8 mouse cellular contexts compared by ENCODE assay signal in the genomic region with DNA sequence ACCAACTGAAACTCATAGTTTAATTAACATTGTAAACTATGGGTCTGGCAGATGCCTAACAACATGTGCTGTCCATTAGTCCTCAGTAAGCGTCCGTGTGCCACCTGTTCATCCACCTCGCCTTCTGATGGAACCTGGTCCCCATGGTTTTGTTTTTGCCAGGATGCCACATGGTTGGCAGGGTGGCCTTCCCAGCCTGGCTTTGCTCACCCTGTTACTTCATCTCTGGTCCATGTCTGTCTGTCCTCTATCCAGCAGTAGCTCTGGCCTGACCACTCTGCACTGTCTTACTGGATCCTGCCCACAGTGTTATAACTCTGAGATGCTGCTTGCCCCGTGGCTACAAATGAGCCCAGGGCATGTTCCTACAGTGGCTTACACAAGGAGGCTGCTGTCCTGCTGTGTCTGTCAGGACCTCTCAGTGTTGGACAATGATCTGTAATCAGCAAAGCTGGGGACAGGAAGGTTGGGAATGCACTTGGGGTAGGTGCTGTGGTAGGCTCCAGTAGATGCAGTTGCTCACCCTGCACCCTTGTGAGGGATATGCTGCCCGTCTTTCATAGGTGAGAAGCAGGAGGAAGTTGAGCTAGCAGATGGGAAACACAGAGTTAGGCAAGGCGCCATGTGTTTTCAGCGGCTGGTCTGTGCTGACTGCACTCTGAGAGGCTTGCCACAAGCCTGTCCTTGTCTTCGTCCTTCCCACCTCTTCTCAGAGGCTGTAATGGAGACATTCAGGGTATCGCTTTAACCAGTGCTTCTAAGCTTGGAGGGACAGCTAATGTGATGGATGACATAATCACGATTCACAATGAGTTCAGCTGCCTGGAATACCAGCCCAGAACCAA.
A peak's percentile ranks its signal among the peaks of the same experiment; 100 is the strongest.
DNase-seq lines count a peak whose midpoint lies in the region; ATAC-seq lines count a peak whose summit lies in the region.

No protein-coding gene starts in this region.

- no peak overlapping the region for H3K9ac ChIP-seq in midbrain, embryonic 15.5 days
- H3K9ac ChIP-seq in kidney, embryonic 16.5 days (replicated peaks; ENCODE audit: low read length) = no peak overlapping the region

- 76% methylated on average over 10 of the region's 10 CpGs for WGBS in midbrain, embryonic 15.5 days
- 76% methylated on average over 10 of the region's 10 CpGs for whole genome bisulfite sequencing in kidney, embryonic 16.5 days

- H3K4me1 ChIP-seq in midbrain, embryonic 15.5 days = peaks cover 32% of the 10 kb centered on the region
- H3K4me1 ChIP-seq in kidney, embryonic 16.5 days (ENCODE audit: insufficient read depth, low read length) = no peaks in the 10 kb centered on the region

- H3K4me2 ChIP-seq in midbrain, embryonic 15.5 days = no peak overlapping the region
- no peak overlapping the region for H3K4me2 ChIP-seq in kidney, embryonic 16.5 days (replicated peaks; ENCODE audit: low read depth, low read length)

- no peaks in the 10 kb centered on the region for H3K36me3 ChIP-seq in midbrain, embryonic 15.5 days (replicated peaks)
- H3K36me3 ChIP-seq in kidney, embryonic 16.5 days (ENCODE audit: insufficient read depth, low read length) = no peaks in the 10 kb centered on the region

- peak; percentile 11 to 14 for DNase-seq in B cell, adult 2 months
- peak; percentile 72 for DNase-seq in cerebellum, adult 11 months
- DNase-seq in heart, postnatal 4 days = peak; percentile 17
- DNase-seq in left cerebral cortex, postnatal 4 days = peak; percentile 62
- no peak for DNase-seq in spleen, adult 18-20 months
- no peak for DNase-seq in spleen, postnatal 4 days (ENCODE audit: low spot score in 2 of 2)

- intact Hi-C loops in left cerebral cortex, postnatal 4 days (cut with DNase I) = no loop called here

- no peak for ATAC-seq in midbrain, embryonic 15.5 days (replicated peaks)
- ATAC-seq in kidney, embryonic 16.5 days (ENCODE audit: low FRiP score, low TSS enrichment) = no peak

- H3K9me3 ChIP-seq in midbrain, embryonic 15.5 days = no peaks in the 10 kb centered on the region
- H3K9me3 ChIP-seq in kidney, embryonic 16.5 days (ENCODE audit: low read length) = no peaks in the 10 kb centered on the region

- H3K4me3 ChIP-seq in midbrain, embryonic 15.5 days = no peak overlapping the region
- H3K4me3 ChIP-seq in kidney, embryonic 16.5 days (ENCODE audit: low read length) = no peak overlapping the region

- H3K27ac ChIP-seq in midbrain, embryonic 15.5 days = no peak overlapping the region
- no peak overlapping the region for H3K27ac ChIP-seq in kidney, embryonic 16.5 days (ENCODE audit: low read length)

- H3K27me3 ChIP-seq in midbrain, embryonic 15.5 days (replicated peaks) = no peaks in the 10 kb centered on the region
- no peaks in the 10 kb centered on the region for H3K27me3 ChIP-seq in kidney, embryonic 16.5 days (ENCODE audit: insufficient read depth, low read length)

Comparison
In these comparisons a context has a peak if more than half of its experiments do, and no peak if none do; other contexts are left out.
1. DNase-seq: peak in B cell, adult 2 months (2 of 2), cerebellum, adult 11 months (single experiment), heart, postnatal 4 days (single experiment) and left cerebral cortex, postnatal 4 days (single experiment); none in spleen, adult 18-20 months (0 of 2) and spleen, postnatal 4 days (0 of 2).